Mouse (Mus musculus) thymus, adult 2 months (tissue): ENCODE measurements at regions not wholly inside any gene's neighbourhood (a gene's known extent, or its start where the extent isn't known, plus 50 kb on each side); places are given as distances from the start of the nearest gene placed in this dataset.

Source experiments
- CTCF ChIP-seq: fragments of 200-500 bp; IDR thresholded peaks from 2 replicates; pipeline ENCODE4 v1.5.1; 2012; ENCODE audit warnings: mild to moderate bottlenecking, control low read depth, low read length, moderate library complexity, borderline replicate concordance; ENCODE audit not compliant: control insufficient read depth, poor library complexity, insufficient read depth; ENCODE audit errors: extremely low read depth
- POLR2A ChIP-seq: fragments of 200-500 bp; IDR thresholded peaks from 2 replicates; pipeline ENCODE4 v1.6.1; 2012; ENCODE audit warnings: mild to moderate bottlenecking, low read length, control low read depth, moderate library complexity; ENCODE audit not compliant: control insufficient read depth, poor library complexity, insufficient read depth; ENCODE audit errors: extremely low read depth

DNA sequence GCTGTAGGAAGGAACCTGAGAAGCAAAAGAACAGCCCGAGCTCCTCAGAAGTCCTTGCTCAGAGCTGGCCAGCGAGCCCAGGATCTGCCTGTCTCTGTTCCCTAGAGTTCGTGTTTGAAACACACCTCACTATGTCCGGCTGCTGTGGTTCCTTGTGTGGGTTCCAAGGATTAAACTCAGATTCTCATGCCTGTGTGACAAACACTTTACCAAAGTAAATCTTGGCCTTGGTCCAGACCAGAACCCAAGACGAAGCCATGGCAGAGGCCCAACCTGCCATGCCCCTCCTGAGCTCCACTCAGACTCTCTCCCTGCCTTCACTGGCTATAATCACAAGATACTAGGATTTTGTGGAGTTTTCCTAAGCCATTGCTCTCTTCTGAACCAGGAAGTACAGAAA, 214.7 kb downstream of the Rplp1 start:
- TF ChIP-seq CTCF: no peak
- TF ChIP-seq POLR2A: no peak
